Mouse (Mus musculus): Measurements from ENCODE around the gene Tra2a. TPM values are rescaled to one million over a fixed set of nuclear protein-coding genes. Genes with fewer than 3 reads are reported as not detected.

Gene Tra2a
- total and polyA plus RNA-seq, 3 experiments, result 85.2 to 108 TPM; not detected in 1

GRCm38 (mm10) chr6:49225728-49226123, 38.1 kb downstream of the Tra2a start:
- no peak for DNase-seq (ENCODE audit: low read depth, low spot score)
- H3K4me3 ChIP-seq (ENCODE audit: control insufficient read depth in 1 of 2, insufficient read depth in 1 of 2, low read depth in 2 of 2, low read length in 2 of 2), result no peak overlapping the region
- H3K27me3 ChIP-seq (ENCODE audit: control insufficient read depth in 1 of 2, insufficient read depth in 2 of 2, low read length in 2 of 2), result peaks cover 5 to 9% of the 10 kb centered on the region in 2 experiments
- H3K27ac ChIP-seq (ENCODE audit: control insufficient read depth, low read depth, low read length), result no peak overlapping the region
- no peaks in the 10 kb centered on the region for H3K4me1 ChIP-seq (ENCODE audit: control insufficient read depth in 1 of 2, insufficient read depth in 2 of 2, low read length in 2 of 2)
- no peaks in the 10 kb centered on the region for H3K36me3 ChIP-seq (ENCODE audit: control insufficient read depth in 1 of 2, insufficient read depth in 2 of 2, low read length in 2 of 2)
- H3K9me3 ChIP-seq (replicated peaks; ENCODE audit: insufficient read depth, low read length), result no peaks in the 10 kb centered on the region
- H3K9ac ChIP-seq (ENCODE audit: control insufficient read depth, low read depth, low read length, poor library complexity, severe bottlenecking), result no peak overlapping the region
- H3K79me2 ChIP-seq (ENCODE audit: control insufficient read depth, insufficient read depth, low read length, poor library complexity), result no peaks in the 10 kb centered on the region
- TF ChIP-seq ETS1 (IDR thresholded peaks at IDR 0.05; ENCODE audit: low read depth, low read length), result no peak

- Histone ChIP-seq H3K9ac (ENCODE audit: control insufficient read depth, low read depth, low read length, poor library complexity, severe bottlenecking) (no peak overlapping the region), H3K79me2 (ENCODE audit: control insufficient read depth, insufficient read depth, low read length, poor library complexity) (no peaks in the 10 kb centered on the region), H3K4me3 (ENCODE audit: control insufficient read depth in 1 of 2, insufficient read depth in 1 of 2, low read depth in 2 of 2, low read length in 2 of 2) (no peak overlapping the region), H3K36me3 (ENCODE audit: control insufficient read depth in 1 of 2, insufficient read depth in 2 of 2, low read length in 2 of 2) (no peaks in the 10 kb centered on the region), H3K27me3 (ENCODE audit: control insufficient read depth in 1 of 2, insufficient read depth in 2 of 2, low read length in 2 of 2) (peaks cover 5 to 9% of the 10 kb centered on the region in 2 experiments), H3K27ac (ENCODE audit: control insufficient read depth, low read depth, low read length) (no peak overlapping the region), H3K4me1 (ENCODE audit: control insufficient read depth in 1 of 2, insufficient read depth in 2 of 2, low read length in 2 of 2) (no peaks in the 10 kb centered on the region), H3K9me3 (replicated peaks; ENCODE audit: insufficient read depth, low read length) (no peaks in the 10 kb centered on the region)
- no peak for DNase-seq (ENCODE audit: low read depth, low spot score)
- TF ChIP-seq TCF12 (IDR thresholded peaks at IDR 0.05; ENCODE audit: low read depth, low read length) (no peak), CHD2 (IDR thresholded peaks at IDR 0.05; ENCODE audit: low read length) (no peak), NRF1 (IDR thresholded peaks at IDR 0.05; ENCODE audit: insufficient read depth, low read depth, low read length, poor library complexity, severe bottlenecking) (no peak), USF1 (IDR thresholded peaks at IDR 0.05; ENCODE audit: low read depth, low read length) (no peak), POLR2AphosphoS2 (IDR thresholded peaks at IDR 0.05; ENCODE audit: low read length) (no peak), HCFC1 (IDR thresholded peaks at IDR 0.05; ENCODE audit: low read depth, low read length) (no peak), CTCF (IDR thresholded peaks at IDR 0.05 in 2 of 3, conservative IDR thresholded peaks at IDR 0.05 in 1 of 3; ENCODE audit: control insufficient read depth in 1 of 3, insufficient read depth in 1 of 3, low read depth in 2 of 3, low read length in 3 of 3, poor library complexity in 1 of 3, severe bottlenecking in 1 of 3) (no peak)
These were observed 38.7 kb downstream of the Tra2a start for GRCm38 (mm10) chr6:49224923-49225727.

- Histone ChIP-seq H3K9ac (ENCODE audit: control insufficient read depth, low read depth, low read length, poor library complexity, severe bottlenecking) (no peak overlapping the region), H3K27ac (ENCODE audit: control insufficient read depth, low read depth, low read length) (no peak overlapping the region), H3K27me3 (ENCODE audit: control insufficient read depth in 1 of 2, insufficient read depth in 2 of 2, low read length in 2 of 2) (peaks cover 6 to 9% of the 10 kb centered on the region in 2 experiments), H3K4me1 (ENCODE audit: control insufficient read depth in 1 of 2, insufficient read depth in 2 of 2, low read length in 2 of 2) (no peaks in the 10 kb centered on the region), H3K4me3 (ENCODE audit: control insufficient read depth in 1 of 2, insufficient read depth in 1 of 2, low read depth in 2 of 2, low read length in 2 of 2) (no peak overlapping the region), H3K9me3 (replicated peaks; ENCODE audit: insufficient read depth, low read length) (no peaks in the 10 kb centered on the region), H3K79me2 (ENCODE audit: control insufficient read depth, insufficient read depth, low read length, poor library complexity) (no peaks in the 10 kb centered on the region), H3K36me3 (ENCODE audit: control insufficient read depth in 1 of 2, insufficient read depth in 2 of 2, low read length in 2 of 2) (no peaks in the 10 kb centered on the region)
- DNase-seq (ENCODE audit: low read depth, low spot score), result no peak
- no peak for TF ChIP-seq POLR2AphosphoS2 (IDR thresholded peaks at IDR 0.05; ENCODE audit: low read length)
- TF ChIP-seq SIN3A (IDR thresholded peaks at IDR 0.05; ENCODE audit: low read length), result no peak
- no peak for TF ChIP-seq TCF12 (IDR thresholded peaks at IDR 0.05; ENCODE audit: low read depth, low read length)
- TF ChIP-seq MAFK (IDR thresholded peaks at IDR 0.05; ENCODE audit: borderline replicate concordance, low read depth, low read length), result no peak
These were observed 41.9 kb downstream of the Tra2a start for GRCm38 (mm10) chr6:49221906-49222305.
